Mouse (Mus musculus) WW6 (cell line): ENCODE data around the gene Smim14.
"Not testable (repeated sequence)": the region's sequence is repeated elsewhere in the genome, so short reads cannot be mapped to it uniquely, and the experiment has no call there.

Experiments used
- DNase-seq: peaks from one replicate; pipeline ENCODE4 v3.0.0-alpha.2; 2013; ENCODE audit warnings: low read depth, low spot score

The Smim14 gene

DNA sequence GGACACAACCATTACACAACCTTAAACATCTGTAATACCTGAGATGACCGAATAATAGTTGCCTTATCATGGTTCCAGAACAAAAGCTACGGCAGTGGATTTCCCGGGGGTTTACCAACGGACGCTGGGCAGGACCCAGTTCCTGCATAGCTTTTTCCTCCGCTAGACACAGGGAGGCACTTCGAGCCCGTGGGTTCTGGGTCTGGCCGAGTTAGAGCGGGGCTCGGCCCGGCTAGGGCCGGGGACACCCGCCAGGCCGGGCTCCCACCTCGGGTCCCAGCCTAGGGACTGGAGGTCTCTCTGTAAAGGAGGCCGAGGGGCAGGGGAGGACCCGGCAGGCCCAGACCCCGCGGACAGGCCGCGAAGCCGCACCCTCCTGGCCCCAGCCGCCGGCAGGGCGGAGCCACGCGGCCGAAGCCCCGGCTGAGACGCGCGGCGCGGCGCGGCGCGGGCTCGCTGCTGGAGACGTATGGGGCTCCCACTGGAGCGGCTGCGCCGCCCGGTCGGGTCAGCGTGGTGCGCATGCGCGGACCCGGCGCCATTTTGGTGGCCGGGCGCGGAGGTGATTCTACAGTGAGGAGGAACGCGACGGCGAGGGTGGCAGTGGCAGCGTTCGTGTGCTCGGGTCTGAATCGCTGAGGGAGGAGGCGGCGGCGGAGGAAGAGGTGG is at the start of gene Smim14, which contains the start of gene Ube2k:
Gene Smim14 (minus strand): TSS at position 434 of the 669 bp plus-strand sequence.
Gene Ube2k (plus strand): TSS at position 483 of the 669 bp plus-strand sequence.
- peak; percentile 83 for DNase-seq

DNA sequence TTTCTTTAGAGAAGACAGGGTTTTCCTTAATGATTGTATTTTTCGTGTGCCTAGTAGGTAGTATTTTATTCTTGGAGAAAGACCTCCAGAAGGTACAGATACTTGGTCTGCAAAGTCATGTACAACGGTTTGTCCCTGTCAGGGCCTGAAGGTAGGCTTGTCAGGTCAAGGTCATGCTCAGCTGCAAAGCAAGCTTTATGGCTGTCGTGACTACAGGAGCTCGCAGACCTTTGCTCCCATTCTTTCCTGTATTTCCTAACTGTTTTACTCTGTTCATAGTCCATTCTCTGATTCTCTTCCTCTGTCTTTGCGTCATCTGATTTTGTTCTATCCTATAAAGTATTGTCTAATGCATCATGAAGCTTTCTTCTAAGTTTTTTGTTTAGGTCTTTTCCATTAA is 49.3 kb upstream of the Smim14 start:
- DNase-seq = no peak

DNA sequence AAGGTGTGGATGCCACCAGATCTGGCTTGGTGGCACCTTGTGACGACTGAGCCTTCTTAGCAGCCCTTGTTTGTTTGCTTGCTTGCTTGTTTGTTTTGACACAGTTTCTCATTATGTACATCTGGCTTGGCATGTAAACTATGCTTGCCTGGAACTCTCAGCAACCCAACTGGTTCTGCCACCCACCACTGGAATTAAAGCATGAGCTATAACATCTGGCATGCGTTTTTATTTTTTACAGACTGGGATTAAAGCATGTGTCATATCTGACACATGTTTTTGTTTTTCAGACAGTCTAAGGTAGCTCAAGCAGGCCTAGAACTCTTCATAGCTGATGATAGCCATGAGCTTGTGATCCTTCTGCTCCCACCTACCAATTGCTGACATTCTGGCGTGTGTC is 41.6 kb upstream of the Smim14 start:
- DNase-seq = no peak

DNA sequence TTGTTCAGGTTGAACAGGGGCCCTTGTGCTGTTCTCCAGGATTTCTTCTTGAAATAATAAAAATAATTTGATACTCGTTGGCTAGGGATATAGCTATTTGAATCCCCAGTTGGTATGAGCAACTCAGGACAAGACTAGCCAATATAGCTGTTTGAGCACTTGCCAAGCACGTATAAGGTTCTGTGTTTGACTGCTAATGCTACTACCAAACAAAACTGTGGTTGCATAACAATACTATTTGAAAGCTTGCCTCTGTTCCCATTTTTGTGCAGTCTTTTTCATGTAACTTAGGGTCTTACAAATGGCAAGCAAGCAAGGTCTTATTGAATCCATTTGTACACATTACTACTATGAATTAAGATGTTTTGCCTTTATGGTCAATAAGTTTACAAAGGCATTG is 38.9 kb upstream of the Smim14 start:
- no peak for DNase-seq

- no peak for DNase-seq
These were observed 37.9 kb upstream of the Smim14 start for GRCm38 (mm10) chr5:65574876-65575275.

GRCm38 (mm10) chr5:65565486-65565885 is 28.5 kb upstream of the Smim14 start:
- no peak for DNase-seq

DNA sequence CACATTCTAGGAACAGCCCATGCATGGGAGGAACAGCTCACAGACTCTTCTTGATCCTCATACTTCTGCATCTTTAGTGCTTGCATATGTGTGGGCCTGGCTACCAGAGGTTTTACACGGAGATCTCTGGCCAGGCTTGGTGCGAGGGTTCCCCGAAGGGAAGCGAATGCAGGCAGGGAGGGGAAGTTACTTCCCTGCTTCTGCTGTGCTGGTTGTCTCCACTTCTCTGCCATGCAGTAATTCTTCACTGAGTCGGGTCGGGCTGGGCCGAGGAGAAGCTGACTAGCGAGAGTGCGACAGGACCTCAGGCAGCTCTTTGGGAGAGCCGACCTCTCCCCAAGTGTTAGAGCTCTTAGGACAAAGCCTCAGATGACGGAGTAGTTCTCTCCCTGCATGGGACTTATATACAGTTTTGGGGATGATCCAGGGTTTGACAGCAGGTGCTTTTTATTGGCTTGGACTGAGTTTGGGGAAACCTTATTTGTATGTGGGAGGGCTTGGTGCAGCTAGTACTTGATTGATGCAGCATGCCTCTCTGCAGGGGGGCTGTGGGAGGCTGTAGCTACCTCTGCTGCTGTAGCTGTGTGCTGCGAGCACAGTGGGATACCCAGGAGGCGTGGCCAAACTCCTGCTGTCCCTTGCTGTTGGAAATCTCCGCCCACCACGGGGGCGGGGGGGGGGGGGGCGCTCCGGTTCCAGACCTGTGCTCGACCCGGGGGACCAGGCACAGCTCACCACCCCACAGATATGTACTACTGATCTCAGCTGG is 24.3 kb upstream of the Smim14 start:
- peak; percentile 39 for DNase-seq

GRCm38 (mm10) chr5:65557109-65557508 is 20.1 kb upstream of the Smim14 start:
- DNase-seq = no peak

DNA sequence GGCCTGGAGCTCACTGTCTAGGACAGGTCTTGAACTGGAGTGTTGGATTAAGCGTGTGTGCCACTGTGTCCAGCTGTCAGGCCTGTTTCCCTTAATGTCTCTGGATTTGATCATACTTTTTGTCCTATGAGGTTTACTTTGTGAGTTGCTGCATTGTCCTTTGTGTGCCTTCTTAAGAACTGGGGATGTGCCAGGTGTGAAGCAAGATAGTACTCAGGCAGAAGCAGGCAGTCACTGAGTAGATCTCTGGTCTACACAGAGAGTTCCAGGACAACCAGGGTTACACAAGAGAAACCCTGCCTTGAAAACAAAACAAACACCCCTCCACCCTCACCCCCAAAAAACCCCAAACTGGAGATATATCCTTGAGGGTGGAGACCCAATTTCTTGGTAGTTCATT is 12.7 kb upstream of the Smim14 start:
- DNase-seq = no peak

DNA sequence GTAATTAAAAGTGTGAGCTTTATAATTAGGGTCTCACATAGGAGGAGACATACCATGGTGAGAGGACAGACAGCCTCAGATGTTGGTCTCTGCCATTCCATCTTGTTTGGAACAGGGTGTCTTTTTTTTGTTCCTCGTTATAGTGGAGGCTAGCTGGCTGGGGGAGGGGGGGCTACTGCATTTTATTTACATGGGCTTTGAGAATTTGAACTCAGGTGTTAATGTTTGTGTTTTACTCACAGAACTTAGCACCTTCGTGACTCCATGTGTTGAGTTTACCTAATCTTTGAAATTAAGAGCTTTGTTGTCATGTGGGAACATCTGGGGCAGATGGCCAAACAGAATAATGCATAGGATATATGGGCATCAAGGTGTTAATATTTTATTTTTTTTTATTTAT is 7.6 kb upstream of the Smim14 start:
- DNase-seq = no peak

- DNase-seq = no peak
These were observed 6.5 kb upstream of the Smim14 start for GRCm38 (mm10) chr5:65543491-65543890.

DNA sequence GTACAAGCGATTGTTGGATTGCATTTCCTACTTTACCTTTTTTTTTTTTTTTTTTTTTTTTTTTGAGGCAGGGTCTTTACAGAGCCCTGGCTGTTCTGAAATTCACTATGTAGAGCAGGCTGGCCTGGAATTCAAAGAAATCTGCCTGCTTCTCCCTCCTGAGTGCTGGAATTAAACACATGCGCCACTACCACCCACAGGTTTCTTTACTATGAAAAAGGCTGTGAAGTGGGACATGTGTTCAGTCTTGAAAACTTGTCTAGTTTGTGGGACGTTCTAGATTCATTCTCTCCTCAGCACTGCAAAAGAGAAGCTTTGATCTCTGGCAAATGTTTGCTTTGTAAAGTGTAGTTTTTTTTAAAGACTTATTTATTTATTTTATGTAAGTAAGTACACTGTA is 4.9 kb upstream of the Smim14 start:
- no peak for DNase-seq

DNA sequence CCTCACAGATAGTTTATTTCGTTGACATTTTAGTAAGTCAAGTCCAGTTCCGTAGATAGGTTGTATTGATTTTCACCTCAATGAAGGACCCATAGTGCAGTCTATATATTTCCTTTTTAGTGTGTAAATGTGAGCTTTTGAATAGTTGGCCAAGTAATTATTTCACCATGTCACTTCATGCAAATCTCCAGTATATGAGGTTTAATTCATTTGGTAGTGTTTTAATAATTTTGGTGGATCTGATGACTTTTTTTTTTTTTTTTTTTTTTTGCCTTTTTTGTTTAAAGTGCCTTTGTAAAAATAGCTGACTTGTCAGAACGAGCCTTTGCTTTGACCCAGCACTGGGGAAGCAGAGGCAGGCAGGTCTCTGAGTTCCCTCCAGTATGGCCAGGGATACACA is 2.8 kb upstream of the Smim14 start:
- DNase-seq = no peak

- no peak for DNase-seq
These were observed 1.8 kb upstream of the Smim14 start for GRCm38 (mm10) chr5:65538829-65539228.

DNA sequence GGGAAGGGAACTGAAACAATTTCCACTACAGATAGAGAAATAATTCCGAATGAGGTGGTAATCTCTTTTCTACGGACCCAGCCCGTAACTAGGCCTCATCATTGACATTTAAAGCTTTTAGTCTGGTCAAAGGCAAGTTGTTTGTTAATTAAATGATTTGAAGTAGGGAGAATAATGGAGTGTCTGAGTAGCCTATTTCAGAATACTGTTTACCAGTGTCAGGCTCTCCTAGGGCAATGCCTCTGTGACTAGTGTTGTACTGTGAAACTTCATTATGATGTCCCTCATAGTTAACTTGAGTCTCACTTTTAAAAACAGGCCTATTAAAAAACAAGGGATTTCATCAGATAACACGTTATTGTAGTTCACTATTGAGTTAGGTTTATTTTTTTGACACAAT is 1.1 kb upstream of the Smim14 start:
- DNase-seq = no peak

DNA sequence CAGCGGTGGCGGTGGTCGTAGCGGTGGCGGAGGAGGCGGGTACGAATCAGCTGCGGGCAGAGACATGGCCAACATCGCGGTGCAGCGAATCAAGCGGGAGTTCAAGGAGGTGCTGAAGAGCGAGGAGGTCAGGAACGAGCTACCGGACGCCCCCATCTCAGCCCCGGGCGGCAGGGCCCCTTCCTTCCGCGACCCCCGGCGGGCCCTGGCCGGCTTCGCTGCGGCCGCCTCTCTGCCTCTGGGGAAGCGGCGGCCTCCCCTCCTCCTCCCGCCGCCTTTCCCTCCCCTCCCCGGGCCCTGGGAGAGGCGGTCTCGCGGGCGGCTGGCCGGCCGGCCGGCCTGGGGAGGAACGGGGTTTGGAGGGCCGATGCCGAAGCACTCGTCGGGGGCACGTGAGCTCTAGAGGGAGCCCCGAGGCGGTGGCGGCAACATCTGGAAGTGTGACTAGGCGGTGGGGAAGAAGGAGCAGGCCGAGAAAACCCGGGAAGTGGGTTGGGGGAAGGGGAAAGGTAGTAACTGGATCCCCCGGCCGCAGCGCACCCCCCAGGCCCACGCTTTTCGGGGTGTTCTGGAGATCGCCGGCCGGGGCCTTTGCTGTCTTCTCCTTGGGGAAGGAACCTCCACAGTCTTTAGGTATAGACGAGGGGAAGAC is 562 bp upstream of the Smim14 start:
- no peak for DNase-seq

GRCm38 (mm10) chr5:65536068-65536465 is 917 bp downstream of the Smim14 start:
- not testable (repeated sequence) for DNase-seq

DNA sequence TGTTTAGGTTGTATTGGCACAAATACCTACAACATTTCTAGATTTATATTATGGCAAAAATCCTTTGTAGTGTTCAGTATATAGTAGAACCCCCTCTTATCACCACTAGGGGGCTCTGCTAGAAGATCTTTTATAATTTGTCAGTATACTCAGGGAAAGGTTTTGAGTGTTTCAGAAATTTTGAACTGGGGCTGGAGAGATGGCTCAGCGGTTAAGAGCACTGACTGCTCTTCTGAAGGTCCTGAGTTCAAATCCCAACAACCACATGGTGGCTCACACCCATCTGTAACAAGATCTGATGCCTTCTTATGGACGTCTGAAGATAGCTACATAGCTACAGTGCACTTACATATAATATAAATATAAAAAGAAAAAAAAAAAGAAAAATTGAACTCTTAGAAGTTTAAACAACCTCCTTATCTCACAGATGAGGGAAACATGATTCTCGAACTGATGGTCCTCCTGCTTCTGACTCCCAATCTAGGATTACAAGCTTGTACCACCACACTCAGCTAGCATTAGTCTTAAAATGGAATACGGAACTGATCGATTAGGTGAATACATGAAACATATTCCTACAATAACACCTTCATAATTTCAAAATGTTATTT is 1.4 kb downstream of the Smim14 start:
- DNase-seq = no peak

DNA sequence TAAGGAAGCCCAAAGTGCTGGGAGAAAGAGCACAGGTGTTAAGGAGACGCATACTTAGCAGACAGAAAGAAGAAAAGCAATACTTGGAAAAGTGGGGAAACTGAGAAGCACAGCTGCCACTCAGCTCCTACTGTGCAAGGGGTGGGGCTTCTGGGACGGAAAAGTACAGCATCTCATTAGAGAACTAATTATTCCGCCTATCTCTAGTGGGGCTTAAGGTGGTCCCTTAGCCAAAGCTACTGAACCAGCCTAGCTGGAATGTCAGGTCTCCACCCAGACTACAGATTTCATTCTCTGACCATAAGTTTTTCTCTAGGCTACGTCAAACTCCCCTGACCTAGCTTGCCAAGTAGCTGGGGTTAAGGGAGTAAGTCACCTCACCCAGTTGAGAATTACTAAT is 2.5 kb downstream of the Smim14 start:
- no peak for DNase-seq

GRCm38 (mm10) chr5:65531283-65531682 is 5.7 kb downstream of the Smim14 start:
- no peak for DNase-seq

DNA sequence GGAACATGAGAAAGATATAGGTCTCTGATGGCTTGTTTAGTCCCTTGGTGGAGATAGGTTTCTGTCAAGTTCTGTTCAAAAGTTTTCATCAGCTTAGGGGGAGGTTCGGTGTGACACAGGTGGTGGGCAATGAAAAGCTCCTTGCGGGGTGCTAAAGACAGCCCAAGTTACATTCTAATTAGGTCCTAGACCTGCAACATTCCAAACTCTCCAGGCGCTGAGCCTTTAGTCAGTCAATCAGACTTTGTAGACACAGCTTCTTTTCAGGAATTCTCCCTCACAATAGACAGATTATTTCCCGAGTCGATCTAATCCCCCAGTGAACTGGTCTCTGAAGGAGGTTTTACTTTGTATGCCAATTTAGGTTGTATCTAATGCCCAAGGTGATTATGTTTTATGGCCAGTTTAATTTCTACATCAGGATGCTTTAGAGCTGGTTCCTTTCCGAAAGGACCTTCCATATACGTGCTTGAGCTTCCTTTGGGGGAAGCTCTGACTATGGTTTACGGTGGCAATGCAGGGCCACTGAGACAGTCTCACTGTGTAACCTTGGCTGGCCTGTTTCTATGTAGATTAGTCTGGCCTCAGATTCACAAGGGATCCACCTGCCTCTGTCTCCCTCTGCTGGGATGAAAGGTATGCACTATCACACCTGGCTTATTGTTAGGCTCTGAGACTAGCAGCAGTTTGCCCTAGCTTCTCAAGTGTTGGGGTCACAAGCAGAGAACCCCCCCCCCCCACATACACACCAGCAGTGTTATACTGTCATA is 11.1 kb downstream of the Smim14 start:
- no peak for DNase-seq

DNA sequence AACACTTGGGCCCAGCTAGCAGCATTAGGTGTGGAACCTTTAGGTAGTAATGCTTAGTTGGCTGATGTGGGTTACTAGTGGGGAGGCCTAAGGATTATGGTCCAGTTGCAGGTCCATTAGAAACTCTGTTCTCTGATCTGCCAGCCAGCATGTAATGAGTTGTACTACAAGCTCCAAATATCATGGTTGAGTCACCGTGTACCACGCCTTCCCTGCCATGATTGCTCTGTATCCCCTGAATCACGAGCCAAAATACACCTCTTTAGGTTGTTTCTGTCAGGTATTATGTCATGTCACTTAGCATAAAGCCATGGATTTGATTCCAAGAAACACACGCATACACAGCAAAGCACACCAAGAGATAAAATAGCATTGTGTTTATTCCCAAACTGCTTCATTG is 12.2 kb downstream of the Smim14 start:
- DNase-seq = no peak
